Mouse (Mus musculus) limb, embryonic 14.5 days (tissue): ENCODE measurements around the gene Cdsn. TPM values are rescaled to one million over a fixed set of nuclear protein-coding genes. Genes with fewer than 3 reads are reported as not detected.

ENCODE experiments used
- ATAC-seq: fragments of 200-750 bp; cut with Nextera tagmentation; 2 replicates; pipeline ENCODE4 v1.8.0; 2017; ENCODE audit warnings: low read depth, moderate number of reproducible peaks, moderate TSS enrichment; ENCODE audit not compliant: low FRiP score
- DNase-seq: peaks from one replicate; pipeline ENCODE4 v3.0.0-alpha.2; 2015; ENCODE audit warnings: low spot score
- H3K27ac ChIP-seq: fragments of 300-500 bp; sonication (generic); replicated peaks from 2 replicates; pipeline ENCODE4 v1.5.1; 2014; ENCODE audit warnings: low read depth, mild to moderate bottlenecking, low read length, moderate library complexity, mixed read lengths
- H3K27me3 ChIP-seq: fragments of 300-500 bp; sonication (generic); 2 replicates; pipeline ENCODE4 v1.6.1; 2014; ENCODE audit warnings: low read length, mixed read lengths; ENCODE audit not compliant: control insufficient read depth, insufficient read depth
- H3K36me3 ChIP-seq: fragments of 300-500 bp; sonication (generic); 2 replicates; pipeline ENCODE4 v1.6.1; 2014; ENCODE audit warnings: mild to moderate bottlenecking, low read length, moderate library complexity, mixed read lengths; ENCODE audit not compliant: control insufficient read depth, insufficient read depth
- H3K4me1 ChIP-seq: fragments of 300-500 bp; sonication (generic); 2 replicates; pipeline ENCODE4 v1.6.1; 2014; ENCODE audit warnings: antibody characterized with exemption, low read length, mixed read lengths; ENCODE audit not compliant: control insufficient read depth, insufficient read depth
- H3K4me2 ChIP-seq: fragments of 300-500 bp; sonication (generic); replicated peaks from 2 replicates; pipeline ENCODE4 v1.6.1; 2014; ENCODE audit warnings: low read depth, mild to moderate bottlenecking, low read length, moderate library complexity; ENCODE audit not compliant: severe bottlenecking
- H3K4me3 ChIP-seq: fragments of 300-500 bp; sonication (generic); replicated peaks from 2 replicates; pipeline ENCODE4 v1.5.1; 2014; ENCODE audit warnings: low read length
- H3K9ac ChIP-seq: fragments of 300-500 bp; sonication (generic); 2 replicates; pipeline ENCODE4 v1.6.1; 2014; ENCODE audit warnings: mild to moderate bottlenecking, low read depth, low read length, moderate library complexity; ENCODE audit not compliant: severe bottlenecking
- H3K9me3 ChIP-seq: fragments of 300-500 bp; sonication (generic); 2 replicates; pipeline ENCODE4 v1.6.1; 2016; ENCODE audit warnings: low read length; ENCODE audit not compliant: control insufficient read depth
- POLR2A ChIP-seq: fragments of 200-500 bp; IDR thresholded peaks from 2 replicates; pipeline ENCODE4 v1.8.0; 2012; ENCODE audit warnings: inconsistent platforms, mild to moderate bottlenecking, moderate library complexity, borderline replicate concordance; ENCODE audit not compliant: insufficient read depth, insufficient read length; ENCODE audit errors: extremely low read depth
- WGBS: fragments of 180-500 bp; shearing (Covaris S2); extraction: QIAGEN DNeasy Blood & Tissue Kit; methylation state at CpG from one replicate; pipeline ENCODE4 v1.1.7; 2014; 5-methylcytosine and 5-hydroxymethylcytosine counted together
- polyA plus RNA-seq, 2 experiments: library from polyadenylated mRNA; depleted of rRNA in 1 of 2; stranded (reverse) in 1 of 2; unstranded in 1 of 2; fragments of >200 nt; fragmentation: Nextera tagmentation in 1 of 2; extraction: Ambion mirVana in 1 of 2; gene quantifications; 2 replicates each; pipeline versions ENCODE4 v1.2.1 to v1.2.3; 2012 to 2014

Gene Cdsn
- polyA plus RNA-seq, 2 experiments, result 0.07 to 0.09 TPM

DNA sequence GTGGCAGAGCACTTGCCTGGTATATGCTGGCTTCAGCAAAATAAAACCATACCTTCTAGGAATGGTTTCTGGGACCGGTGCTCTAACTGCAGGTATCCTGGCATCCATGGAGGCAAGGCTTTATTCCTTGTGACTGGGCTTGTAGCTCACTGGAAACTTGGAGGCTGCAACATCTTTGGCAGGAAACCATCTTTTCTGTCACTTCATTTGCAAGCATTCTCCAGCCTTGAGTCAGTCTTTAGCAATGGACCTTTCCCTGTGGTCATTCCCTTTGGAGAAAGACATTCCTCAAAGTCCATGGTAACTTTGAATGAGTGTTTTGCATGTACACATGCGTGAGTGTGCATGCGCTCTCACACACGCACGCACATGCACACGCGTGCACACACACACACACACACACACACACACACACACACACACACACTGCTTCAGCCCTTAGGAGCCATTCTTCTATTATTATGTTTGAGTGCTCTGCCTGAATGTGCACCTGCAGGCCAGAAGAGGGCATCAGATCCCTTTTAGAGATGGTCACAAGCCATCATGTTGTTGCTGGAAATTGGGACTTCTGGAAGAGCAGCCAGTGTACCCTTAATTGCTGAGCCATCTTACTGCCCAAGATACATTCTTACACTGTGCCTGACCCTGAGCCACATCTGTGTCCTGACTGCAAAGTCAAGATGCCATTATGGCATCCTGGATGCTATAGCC, 38.9 kb upstream of the Cdsn start:
- Histone ChIP-seq H3K4me2 (no peak overlapping the region), H3K9me3 (no peaks in the 10 kb centered on the region), H3K36me3 (peaks cover 3% of the 10 kb centered on the region; the same call in 1 of the 2 replicates), H3K4me1 (peaks cover 16% of the 10 kb centered on the region), H3K27ac (no peak overlapping the region), H3K27me3 (no peaks in the 10 kb centered on the region), H3K9ac (no peak overlapping the region), H3K4me3 (no peak overlapping the region)
- no peak for DNase-seq
- WGBS, result 95% methylated on average over 7 of the region's 7 CpGs
- no peak for TF ChIP-seq POLR2A
- no peak for ATAC-seq

DNA sequence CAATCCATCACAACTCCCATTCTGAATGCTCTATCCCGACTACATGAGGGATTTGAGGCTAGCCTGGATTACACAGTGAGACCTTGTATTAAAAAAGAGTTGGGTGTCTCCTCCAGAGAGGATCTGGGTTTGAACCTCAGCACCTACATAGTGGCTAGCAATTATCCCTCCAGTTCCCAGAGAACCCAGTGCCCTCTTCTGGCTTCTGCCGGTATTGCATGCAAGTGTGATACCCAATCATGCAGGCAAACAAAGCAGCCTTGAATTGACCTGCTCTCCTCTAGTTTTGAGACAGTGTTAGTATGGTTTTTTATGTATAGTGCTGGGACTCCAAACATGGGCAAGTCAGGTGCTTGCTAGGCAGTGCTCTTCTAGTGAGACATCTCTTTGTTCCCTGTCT, 38.0 kb upstream of the Cdsn start:
- Histone ChIP-seq H3K4me3 (no peak overlapping the region), H3K4me2 (no peak overlapping the region; the same call in 1 of the 2 replicates), H3K36me3 (peaks cover 3% of the 10 kb centered on the region; the same call in 1 of the 2 replicates), H3K9me3 (no peaks in the 10 kb centered on the region), H3K9ac (no peak overlapping the region), H3K4me1 (peaks cover 16% of the 10 kb centered on the region), H3K27ac (no peak overlapping the region), H3K27me3 (no peaks in the 10 kb centered on the region)
- no peak for TF ChIP-seq POLR2A
- DNase-seq (peak; percentile 45), ATAC-seq (no peak)
- 14% methylated on average over 2 of the region's 2 CpGs for WGBS

DNA sequence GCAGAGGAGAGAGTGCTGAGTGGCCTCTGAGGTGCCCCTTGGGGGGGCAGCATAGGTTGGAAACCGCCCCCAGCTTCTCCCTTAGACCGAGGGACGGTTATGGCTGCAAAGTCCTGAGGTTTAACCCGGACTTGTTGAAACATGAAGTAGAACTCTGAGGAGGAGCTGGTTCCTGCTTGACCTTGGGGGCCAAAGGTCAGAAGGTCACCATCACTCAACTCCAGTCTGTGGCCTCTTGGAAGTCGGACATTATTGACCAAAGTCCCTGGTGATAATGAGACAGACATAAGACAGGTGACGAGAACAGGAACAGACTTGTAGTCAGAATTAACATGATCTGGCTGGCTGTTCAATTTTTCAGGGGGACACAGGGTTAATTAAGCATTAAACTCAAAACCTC, 37.2 kb upstream of the Cdsn start:
- Histone ChIP-seq H3K9me3 (no peaks in the 10 kb centered on the region), H3K36me3 (peaks cover 3% of the 10 kb centered on the region; the same call in 1 of the 2 replicates), H3K27me3 (no peaks in the 10 kb centered on the region), H3K4me1 (peaks cover 16% of the 10 kb centered on the region), H3K9ac (no peak overlapping the region), H3K4me2 (peak overlapping the region; percentile 81), H3K27ac (no peak overlapping the region), H3K4me3 (peak overlapping the region; percentile 59; the same call in 1 of the 2 replicates)
- DNase-seq, result no peak
- ATAC-seq, result no peak
- WGBS, result 51% methylated on average over 6 of the region's 6 CpGs
- no peak for TF ChIP-seq POLR2A

GRCm38 (mm10) chr17:35515911-35516640, 35.9 kb upstream of the Cdsn start:
- peak overlapping the region; percentile 59 for H3K4me3 ChIP-seq
- peaks cover 16% of the 10 kb centered on the region for H3K4me1 ChIP-seq
- H3K9ac ChIP-seq, result peak overlapping the region; percentile 56
- DNase-seq, result no peak
- H3K36me3 ChIP-seq, result peaks cover 3% of the 10 kb centered on the region; the same call in 1 of the 2 replicates
- no peaks in the 10 kb centered on the region for H3K9me3 ChIP-seq
- ATAC-seq, result no peak
- no peak for TF ChIP-seq POLR2A
- H3K27ac ChIP-seq, result no peak overlapping the region
- WGBS, result 5% methylated on average over 25 of the region's 25 CpGs
- no peaks in the 10 kb centered on the region for H3K27me3 ChIP-seq
- H3K4me2 ChIP-seq, result peak overlapping the region; percentile 81

DNA sequence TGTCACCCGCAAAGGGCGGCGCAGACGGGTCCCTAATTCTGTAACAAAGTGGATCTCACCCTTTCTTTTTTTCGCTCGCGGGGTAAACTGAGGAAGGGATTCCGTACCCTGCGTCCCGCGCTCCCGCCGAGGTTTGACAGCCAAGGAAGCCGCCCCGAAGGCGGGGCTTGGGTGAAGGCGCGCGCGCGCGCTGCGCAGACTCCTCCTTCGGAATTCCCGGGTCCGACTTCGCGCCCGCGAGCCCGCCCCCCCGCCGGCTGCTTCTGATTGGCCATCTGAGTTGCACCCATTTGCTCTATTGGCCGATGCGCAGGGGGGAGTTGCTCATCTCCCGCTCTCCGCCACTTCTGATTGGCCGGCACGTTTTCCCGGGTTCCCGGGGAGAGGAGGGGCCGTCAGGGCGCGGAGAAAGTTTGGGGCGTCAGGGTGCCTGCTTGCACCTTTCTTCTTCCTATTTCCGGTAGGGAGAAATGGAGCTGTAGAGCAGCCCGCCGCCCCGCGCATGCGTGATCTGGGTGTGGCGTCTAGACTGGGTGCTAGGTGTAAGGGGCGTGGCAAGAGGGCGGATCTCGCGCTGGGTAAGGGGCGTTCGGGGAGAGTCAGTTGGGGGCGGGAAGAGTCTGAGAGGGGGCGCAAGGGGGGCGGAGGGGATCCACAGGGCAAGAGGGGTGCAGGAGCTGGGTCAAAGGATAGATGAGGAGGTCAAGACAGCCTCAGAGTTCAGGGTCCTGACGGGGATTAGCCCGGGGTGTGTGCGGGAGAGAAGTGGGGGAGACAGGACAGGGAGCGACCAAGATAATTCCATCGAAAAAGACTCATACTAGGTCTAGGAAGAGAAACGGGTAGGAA, 35.1 kb upstream of the Cdsn start, which contains the start of the genes Tcf19 and Cchcr1:
TSS of gene Tcf19 (minus strand) at position 173 of the 849 bp plus-strand sequence.
TSS of gene Cchcr1 (plus strand) at position 449 of the 849 bp plus-strand sequence.
- peak within 1 kb of the TSS; percentile 81 for H3K4me2 ChIP-seq
- peak within 1 kb of the TSS; percentile 66 for H3K9ac ChIP-seq
- ATAC-seq (peak; percentile 97), DNase-seq (peak; percentile 97)
- H3K36me3 ChIP-seq, result peaks cover 3% of the 10 kb centered on the region; the same call in 1 of the 2 replicates
- no peaks in the 10 kb centered on the region for H3K27me3 ChIP-seq
- H3K9me3 ChIP-seq, result no peaks in the 10 kb centered on the region
- H3K27ac ChIP-seq, result 0 out of 2 replicates have a peak within 1 kb of the TSS, but pooled peaks have one; percentile 26
- WGBS, result under 1% methylated on average over 65 of the region's 67 CpGs
- peak within 1 kb of the TSS; percentile 59 for H3K4me3 ChIP-seq
- TF ChIP-seq POLR2A, result 0 out of 2 replicates have a peak, but pooled peaks have one; percentile 16
- H3K4me1 ChIP-seq, result peaks cover 16% of the 10 kb centered on the region
